Mouse (Mus musculus) heart, postnatal 4 days (tissue): ENCODE measurements around the gene Tex45. TPM values are rescaled to one million over a fixed set of nuclear protein-coding genes. Genes with fewer than 3 reads are reported as not detected.

Experiments
- DNase-seq: peaks from one replicate; pipeline ENCODE4 v3.0.0; 2021
- total RNA-seq, 2 experiments: library from RNA; stranded (reverse); gene quantifications; 2 replicates each; pipeline ENCODE4 v1.2.3; 2021

The Tex45 gene
- total RNA-seq, 2 experiments from 2014 or later, result 0.32 TPM; not detected in 1

DNA sequence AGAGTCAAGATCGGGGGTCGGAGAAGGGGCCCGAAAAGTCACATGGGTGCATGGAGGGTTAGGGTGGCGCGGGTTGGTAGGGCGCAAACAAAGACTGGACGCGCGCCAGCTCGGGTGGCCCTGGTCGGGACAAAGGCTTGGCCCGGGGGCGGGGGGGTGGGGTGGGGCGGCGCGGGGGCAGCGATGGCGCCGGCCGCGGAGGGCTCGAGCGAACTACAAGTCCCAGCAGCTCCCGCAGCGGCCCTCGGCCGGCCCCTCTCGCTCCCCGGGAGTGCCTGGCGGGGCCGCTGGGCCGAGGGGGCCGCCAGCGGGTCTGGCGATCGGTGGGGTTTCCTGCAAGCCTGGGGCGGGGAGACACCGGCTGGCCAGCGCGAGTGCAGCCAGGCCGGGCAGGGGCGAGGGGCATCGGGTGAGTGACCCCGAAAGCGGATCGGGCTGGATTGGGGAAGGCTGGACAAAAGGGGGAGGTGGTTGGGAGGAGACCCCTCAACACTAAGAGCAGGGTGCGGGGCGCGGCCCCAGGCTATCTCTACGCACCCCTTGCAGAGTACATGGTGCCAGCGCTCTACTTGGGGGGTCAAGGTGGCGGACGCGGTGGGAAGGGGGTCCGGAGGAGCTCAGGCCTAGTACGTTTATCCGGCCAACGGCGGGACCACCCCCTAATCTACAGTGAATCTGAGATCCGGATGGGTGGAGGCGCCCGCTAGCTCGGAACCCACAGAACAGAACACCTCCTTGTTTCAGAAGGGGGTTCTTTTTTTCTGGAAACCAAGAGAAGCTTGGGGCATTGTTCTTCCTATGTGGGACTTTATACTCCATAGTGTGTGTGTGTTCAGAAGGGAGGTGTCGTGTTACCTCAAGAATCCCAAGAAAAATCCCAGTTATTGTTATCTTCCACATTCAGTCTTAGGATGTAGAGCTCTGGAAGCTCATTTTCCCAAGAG lies 22.5 kb downstream of the Tex45 start, which contains the start of gene Zfp358:
Zfp358 (plus strand) TSS at position 238 of the 944 bp plus-strand sequence.
- peak; percentile 84 for DNase-seq

DNA sequence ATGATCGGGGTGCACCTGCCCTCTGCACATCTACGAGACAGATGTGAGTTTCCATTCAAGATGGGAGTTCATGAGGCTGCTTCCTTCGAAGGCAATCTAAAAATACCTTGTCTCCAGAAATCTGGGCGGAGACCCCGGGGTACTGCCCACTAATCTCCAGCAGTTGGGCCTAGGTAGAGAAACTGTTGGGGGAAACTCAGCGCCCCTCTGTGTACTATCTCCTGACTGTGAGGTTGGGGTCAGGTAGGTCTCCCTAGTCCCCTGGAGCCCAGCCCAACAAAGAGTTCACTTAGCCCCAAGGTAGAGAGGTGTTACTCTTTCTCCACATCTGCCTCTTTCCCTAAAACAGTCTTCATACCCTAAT lies 23.2 kb downstream of the Tex45 start:
- no peak for DNase-seq

- DNase-seq, result no peak
Measured at GRCm38 (mm10) chr8:3495578-3496427, 25.1 kb downstream of the Tex45 start.

GRCm38 (mm10) chr8:3496428-3496748 lies 25.7 kb downstream of the Tex45 start:
- DNase-seq, result no peak

GRCm38 (mm10) chr8:3498583-3498982 lies 27.9 kb downstream of the Tex45 start:
- DNase-seq, result no peak

- no peak for DNase-seq
Measured at GRCm38 (mm10) chr8:3499751-3500150, 29.1 kb downstream of the Tex45 start.

DNA sequence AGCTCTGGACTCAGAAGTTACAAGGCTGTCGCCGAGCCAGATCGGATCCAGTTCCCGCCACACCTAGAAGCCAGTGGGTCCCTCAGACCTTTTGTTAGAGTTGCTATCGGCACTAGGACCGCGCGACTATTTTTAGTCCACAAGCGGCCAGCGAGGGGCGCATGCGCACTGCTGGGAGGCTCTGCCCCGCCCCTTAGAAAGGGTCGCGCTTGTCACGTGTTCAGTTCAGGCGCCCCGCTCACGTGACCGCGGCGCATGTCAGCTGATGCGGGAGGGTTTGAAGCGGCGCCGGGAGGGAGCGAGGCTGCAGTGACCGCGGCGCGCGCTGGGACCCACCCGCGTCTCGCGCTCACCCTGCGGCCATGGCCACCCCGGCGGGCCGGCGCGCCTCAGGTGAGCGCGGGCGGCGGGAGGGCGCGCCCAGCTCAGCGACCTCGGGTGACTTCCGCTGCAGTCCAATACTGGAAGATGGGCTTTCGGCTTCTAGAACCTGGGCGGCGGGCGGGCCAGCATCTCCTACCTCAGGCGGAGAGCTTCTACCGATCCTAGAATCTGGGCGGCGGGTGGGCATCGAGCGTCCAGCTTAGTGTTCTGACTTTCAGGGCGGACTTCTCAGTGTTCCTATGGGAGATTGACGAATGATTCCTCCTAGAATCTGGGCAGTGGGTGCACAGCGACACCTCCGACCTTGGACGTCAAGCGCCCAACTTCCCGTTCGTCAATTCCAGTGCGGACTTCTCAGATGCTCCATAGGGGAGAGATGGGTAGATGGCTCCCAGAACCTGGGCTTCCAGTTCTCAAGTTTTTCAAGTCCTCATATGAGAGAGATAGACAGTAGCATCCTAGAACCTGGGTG lies 29.8 kb downstream of the Tex45 start, which contains the start of gene Mcoln1:
Mcoln1 (plus strand) TSS at position 223 of the 856 bp plus-strand sequence.
- peak; percentile 99 for DNase-seq

DNA sequence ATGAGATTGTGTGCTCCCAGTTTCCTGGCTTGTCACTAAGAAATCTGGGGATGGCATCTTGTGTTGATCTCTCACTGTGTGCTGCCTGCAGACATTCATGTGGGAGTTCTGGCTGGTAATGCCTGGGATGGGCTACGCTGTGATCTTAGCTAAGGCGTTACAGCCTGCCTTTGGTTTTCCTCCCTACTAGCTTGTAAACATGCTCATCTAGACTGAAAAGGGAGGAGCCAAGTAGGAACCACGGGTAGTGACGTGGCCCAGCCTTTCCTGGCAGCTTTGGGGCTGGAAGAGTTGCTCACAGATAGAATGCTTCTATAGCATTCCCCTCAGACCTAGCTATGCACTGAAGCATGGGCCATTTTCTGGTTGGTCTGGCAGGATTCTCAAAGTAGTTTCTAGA lies 31.6 kb downstream of the Tex45 start:
- no peak for DNase-seq

- DNase-seq, result no peak
Measured at GRCm38 (mm10) chr8:3507979-3508754, 37.5 kb downstream of the Tex45 start.

- no peak for DNase-seq
Measured at GRCm38 (mm10) chr8:3514681-3515247, 44.1 kb downstream of the Tex45 start.

DNA sequence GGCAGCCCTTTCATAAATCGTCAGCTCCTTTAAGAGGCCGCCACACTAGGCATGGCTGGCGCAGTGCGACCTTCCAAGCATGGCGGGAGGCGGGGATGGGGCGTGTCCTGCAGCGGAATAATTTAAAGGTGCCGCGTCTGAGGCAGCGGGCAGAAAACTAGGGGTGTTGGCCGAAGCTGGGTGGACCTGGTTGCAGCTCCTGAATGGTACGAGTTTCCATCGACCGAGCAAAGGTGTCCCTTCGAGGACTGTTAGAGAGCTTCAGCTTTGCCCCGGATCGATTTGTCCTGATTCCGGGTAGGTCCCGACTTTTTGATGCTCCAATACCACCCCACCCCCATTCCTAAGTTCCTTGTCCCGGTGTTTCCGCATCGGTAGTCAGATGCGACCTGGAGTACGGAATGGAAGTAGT lies 44.6 kb downstream of the Tex45 start, which contains the start of gene Pnpla6:
Pnpla6 (plus strand) TSS at position 125 of the 412 bp plus-strand sequence.
- DNase-seq, result peak; percentile 90

GRCm38 (mm10) chr8:3515771-3516417 lies 45.2 kb downstream of the Tex45 start:
- DNase-seq, result peak; percentile 48

DNA sequence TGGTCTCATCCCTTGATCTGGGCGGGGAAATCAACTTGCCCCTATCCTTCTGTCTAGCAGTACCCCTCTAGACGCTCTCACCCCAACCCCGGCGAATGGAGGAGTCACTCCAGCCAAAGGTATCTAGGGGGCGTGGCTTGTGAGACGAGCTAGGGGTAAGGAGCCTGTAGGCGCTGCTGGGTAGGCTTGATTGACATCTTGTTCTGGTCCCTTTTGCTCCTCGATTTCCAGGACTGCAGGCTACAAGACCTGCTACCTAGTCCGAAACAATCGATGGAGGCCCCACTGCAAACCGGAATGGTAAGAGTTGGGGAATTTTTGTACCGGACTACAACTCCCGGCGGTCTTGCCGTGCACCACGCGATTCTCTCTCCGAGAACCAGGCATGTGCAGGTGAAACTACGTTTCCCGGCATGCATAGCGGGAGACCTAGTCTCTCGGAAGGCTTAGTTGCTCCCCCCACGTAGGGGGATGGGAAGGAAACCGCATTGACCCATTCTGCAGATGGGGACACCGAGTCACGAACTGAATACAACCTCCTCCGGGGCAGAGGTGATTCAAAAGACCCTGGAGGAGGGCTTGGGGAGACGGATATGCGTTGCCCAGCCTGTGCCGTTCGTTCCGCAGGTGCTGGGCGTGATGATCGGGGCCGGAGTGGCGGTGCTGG lies 45.9 kb downstream of the Tex45 start:
- DNase-seq, result peak; percentile 91

- DNase-seq, result peak; percentile 41
Measured at GRCm38 (mm10) chr8:3517117-3517495, 46.4 kb downstream of the Tex45 start.

- DNase-seq, result no peak
Measured at GRCm38 (mm10) chr8:3522007-3522697, 51.5 kb downstream of the Tex45 start.

DNA sequence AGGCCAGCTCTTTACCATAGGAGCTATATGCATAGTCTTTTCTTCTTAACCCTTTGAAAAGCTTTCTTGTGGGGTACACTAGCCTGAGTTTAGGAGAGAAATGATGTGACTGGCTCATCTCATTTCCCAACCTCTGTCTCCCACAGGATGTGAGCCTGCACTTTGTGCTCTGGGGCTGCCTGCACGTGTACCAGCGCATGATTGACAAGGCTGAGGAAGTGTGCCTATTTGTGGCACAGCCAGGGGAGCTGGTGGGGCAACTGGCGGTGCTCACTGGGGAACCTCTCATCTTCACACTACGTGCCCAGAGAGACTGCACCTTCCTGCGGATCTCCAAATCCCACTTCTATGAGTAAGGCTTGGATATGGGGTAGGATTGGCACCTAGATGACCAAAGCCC lies 60.2 kb downstream of the Tex45 start:
- no peak for DNase-seq

DNA sequence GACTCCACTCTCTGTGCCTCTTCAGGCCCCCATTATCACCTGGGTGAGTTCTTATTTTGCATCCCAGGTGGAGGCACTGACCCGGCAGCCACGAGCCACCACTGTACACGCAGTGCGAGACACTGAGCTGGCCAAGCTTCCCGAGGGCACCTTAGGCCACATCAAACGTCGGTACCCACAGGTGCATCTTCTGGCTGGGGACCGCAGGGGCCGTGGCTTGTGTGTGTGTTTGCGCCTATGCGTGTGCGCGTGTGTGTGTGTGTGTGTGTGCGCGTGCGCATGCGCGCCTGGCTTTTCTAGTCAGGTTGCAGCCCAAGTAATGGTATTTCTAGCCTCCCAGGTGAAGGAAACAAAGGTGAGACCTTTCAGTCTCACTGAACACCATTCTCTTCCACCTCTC lies 61.3 kb downstream of the Tex45 start:
- DNase-seq, result no peak

DNA sequence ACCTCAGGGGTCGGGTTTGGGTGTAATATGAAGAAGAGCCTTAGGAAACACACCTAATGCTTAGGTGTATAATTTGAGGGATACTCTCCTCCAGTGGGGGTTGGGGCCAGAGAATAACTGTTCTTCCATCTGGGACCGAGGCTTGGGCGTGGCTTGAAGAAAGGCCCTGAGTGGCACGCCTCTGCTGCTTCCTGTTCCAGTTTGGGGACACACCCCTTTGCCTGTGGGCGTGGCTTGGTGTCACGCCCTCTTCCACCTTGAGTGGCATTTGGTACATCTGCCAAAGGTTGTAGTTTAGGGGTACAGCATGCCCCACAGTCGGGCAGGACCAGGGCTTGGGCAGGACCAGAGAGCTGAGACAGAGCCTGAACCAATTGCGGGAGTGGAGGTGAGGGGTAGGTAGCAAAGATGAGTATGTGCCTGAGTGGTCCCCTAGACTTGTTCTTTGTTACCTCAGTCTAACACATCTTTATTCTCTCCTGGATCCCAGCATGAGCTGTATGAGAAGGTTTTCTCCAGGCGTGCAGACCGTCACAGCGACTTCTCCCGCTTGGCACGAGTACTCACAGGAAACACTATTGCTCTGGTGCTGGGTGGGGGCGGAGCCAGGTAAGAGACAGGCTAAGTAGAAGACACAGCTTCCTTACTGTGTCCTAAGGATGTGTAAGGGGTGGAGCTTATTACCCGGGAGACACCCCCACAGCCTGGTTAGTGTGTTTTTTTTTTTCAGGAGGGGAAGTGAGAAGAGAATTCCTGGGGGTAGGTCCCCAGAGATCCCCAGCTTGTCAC lies 65.6 kb downstream of the Tex45 start:
- DNase-seq, result no peak
